Mouse (Mus musculus) urinary bladder, postnatal 36 days (tissue): Measurements from ENCODE around the gene Serpina9.
"Not testable (repeated sequence)": the region's sequence is repeated elsewhere in the genome, so short reads cannot be mapped to it uniquely, and the experiment has no call there.

Experiments
- DNase-seq, 2 experiments: peaks; one replicate each; pipeline ENCODE4 v3.0.0; 2022; ENCODE audit warnings: low spot score in 2 of 2, mixed read lengths in 1 of 2

The Serpina9 gene

DNA sequence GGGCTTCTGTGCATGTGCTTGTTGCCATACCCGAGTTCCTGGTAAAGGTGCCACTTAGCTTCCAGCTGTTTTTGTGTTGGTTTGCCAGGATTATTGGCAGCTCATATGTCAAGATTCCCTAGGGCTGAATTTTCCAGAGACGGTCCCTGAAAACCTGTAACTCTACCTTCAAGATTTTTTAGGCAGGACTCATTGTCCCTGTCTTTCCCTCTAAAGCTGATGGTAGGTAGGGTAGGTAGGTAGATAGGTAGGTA is 24.1 kb downstream of the Serpina9 start:
- DNase-seq, result no peak

- peak in 1 of 2 experiments; percentile 20 for DNase-seq
These were observed 24.6 kb downstream of the Serpina9 start for GRCm38 (mm10) chr12:103988754-103989513.

DNA sequence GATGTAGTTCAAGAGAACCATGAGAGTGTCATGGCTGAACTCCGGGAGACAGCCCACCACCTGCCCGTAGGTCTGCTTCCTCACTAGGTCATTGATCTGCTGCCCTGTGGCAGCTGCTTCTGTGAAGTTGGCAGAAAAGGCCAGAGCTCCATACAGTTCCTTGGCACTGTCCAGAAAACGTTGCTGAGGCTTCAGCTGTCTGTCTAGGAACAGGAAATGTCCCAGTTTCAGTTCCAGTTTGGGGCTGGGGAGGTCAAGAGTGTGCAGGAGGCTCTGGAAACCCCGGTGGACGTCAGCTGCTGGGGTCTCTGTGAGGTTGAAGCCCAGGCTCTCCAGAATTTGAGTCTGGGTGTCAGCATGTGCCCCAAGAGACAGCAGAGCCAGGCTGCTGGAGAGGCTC is 27.7 kb downstream of the Serpina9 start:
- DNase-seq, result no peak

DNA sequence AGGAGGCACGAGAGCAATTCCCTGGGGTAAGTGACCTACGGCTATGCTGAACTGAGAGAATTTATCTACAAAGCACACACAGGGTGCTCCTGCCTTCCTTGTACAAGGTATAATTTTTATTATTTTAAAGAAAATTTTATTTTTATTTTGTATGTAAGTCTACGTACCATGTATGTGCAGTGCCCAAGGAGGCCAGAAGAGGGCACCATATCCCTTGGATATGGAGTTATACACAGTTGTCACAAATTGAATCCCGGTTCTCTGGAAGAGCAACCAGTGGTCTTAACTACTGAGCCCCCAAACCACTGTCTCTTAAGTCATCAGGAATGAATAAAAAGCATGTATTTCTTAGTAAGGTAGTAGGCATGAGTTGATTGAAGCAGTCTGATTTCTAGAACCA is 28.6 kb downstream of the Serpina9 start:
- DNase-seq, result no peak

DNA sequence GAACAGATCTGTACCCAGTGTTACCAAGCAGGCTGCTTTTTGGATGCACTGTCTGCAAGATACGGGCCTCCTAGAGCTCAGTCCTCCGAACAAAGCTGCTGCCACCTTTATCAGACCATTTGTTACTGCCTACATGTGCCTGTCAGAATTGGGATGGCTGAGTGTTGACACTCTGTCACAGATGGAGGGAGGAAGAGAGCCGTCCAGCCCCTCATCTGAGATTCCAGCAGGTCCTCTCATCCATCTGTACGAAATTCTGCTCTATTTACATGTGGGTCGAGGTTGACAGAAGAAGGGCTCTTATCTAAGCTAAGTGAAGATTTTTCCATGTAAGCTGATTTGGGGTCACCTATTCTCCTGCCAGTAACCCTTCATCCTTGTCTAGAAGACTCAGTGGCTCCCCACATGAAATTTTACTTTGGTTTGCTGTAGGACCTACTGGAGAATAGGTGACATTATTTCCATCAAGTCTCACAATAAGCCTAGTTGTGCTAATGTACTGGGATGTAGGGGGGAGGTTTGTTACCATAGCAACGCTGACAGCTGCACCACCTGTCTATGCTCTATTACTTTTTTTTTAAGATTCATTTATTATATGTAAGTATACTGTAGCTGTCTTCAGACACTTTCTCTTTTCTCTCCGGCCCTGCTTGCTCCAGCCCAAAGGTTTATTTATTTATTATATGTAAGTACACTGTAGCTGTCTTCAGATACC is 31.8 kb downstream of the Serpina9 start:
- DNase-seq, result no peak

- no peak for DNase-seq
These were observed 35.3 kb downstream of the Serpina9 start for GRCm38 (mm10) chr12:103978294-103978693.

DNA sequence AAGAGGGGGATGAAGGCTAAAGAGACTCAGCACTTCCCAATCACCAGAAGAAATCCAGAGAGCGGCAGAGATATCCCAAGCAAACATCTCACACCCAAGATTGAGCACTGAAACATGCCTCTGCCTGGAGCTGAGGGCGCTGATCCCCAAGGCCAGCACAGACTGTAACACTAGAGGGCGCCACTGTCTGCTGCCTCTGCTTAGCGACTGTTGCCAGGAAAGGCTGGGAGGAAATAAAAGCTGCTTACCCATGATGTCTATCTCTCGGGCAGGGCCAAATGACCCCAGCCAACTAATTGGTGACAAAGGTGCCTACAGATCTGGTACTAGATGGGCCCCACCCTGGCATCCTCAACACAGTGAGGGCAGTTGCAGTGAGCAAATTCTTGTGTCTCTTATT is 35.7 kb downstream of the Serpina9 start:
- peak; percentile 20 to 62 for DNase-seq

GRCm38 (mm10) chr12:103977060-103977459 is 36.5 kb downstream of the Serpina9 start:
- no peak for DNase-seq

DNA sequence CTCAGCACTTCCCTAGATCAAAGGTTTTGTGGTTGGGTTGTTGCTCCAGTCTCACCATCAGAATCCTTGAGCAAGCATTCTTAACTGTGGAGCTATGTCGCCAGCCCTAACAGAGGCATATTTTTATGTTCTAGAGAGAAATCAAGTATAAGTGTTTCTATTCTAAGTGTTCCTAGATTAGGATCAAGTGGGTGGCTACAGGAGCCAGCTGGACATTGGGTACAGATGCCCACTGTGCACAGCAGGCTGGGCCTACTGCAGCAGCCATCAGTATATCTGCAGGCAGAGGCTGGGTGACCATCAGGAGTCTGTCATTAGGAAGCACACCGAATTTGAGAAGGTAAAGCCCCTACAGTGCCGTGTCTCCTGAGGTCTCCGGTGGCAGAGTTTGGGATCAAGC is 42.5 kb downstream of the Serpina9 start:
- no peak for DNase-seq

GRCm38 (mm10) chr12:103969577-103970116 is 43.9 kb downstream of the Serpina9 start:
- DNase-seq, result no peak

GRCm38 (mm10) chr12:103966761-103967160 is 46.8 kb downstream of the Serpina9 start:
- DNase-seq, result no peak

GRCm38 (mm10) chr12:103963288-103963687 is 50.3 kb downstream of the Serpina9 start:
- DNase-seq, result peak in 1 of 2 experiments; percentile 21

DNA sequence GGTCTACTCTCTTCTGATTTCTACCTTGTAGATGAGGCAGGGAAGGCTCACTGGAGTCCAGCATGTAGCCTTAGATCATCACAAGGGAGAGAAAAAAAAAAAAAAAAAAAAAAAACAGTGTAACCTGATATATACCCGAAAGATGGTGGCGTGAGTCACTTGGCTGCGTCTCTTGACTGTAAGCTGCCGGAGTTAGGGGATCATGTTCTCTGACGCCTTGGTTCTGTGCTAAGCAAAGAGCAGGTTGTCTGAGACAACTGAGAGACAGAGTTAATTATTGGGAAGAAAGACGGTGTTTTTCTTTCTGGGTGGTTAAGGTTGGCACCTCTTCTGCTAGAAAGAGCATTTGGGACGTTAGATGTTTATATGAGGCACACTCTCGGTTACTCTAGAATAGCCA is 50.7 kb downstream of the Serpina9 start:
- DNase-seq, result no peak

DNA sequence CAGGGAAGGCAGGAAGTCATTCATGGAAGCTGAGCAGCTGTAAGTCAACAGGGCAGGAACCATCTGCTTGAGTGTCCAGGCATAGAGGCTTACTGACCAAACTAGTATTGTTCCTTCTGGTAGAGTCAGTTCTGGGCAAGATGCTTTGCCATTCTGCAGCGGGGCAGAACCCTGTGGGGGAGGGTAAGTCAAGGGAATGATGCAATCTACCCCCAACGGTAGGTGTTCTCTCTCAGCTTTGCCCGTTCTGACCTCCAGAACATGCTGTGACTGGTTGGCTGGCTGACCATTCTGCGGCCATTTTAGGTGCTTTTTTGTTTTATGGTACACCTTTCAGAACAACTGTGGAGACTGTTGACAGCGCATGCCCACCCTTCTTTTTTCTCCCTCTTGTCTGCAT is 51.2 kb downstream of the Serpina9 start:
- DNase-seq, result no peak

DNA sequence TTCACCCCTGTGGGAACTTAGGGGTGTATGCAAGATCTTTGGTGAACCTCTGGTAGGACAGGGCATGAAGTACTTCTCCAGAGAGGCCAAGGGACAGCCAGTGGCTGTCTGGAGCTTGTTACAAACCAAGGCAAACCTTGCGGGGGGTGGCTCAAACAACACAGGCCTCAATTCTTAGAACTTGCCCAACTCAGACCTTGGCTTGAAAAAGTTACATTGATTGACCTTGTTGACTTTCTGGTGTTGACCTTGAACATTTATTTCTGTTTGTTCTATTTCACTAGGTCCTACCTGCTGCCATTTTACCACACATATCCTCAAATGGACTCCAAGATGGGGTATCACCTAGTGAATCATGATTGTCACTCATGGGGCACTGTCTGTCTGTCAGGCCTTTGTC is 51.8 kb downstream of the Serpina9 start:
- no peak for DNase-seq

- no peak for DNase-seq
These were observed 54.8 kb downstream of the Serpina9 start, which contains the start of gene Serpina1e for GRCm38 (mm10) chr12:103958798-103959197. TSS of gene Serpina1e (minus strand) at chr12:103958975.

DNA sequence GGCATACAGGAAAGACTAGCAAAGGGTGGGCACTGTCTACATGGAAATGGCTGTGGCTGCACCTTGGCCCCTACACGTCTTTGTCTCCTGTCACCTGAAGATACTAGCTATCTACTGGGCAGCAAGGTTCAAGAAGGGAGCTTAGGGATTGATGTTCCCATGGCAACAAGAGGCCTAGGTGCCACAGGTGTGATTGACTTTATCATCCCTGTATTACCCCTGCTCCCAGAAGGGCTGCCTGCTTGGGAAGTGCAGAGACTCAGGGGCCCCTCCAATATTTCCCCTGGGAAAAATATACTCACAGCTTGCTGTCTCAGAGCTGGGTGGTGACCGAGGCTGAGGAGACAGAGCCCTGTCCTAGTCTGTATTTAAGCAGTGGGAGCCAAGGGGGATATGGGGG is 57.0 kb downstream of the Serpina9 start:
- DNase-seq, result not testable (repeated sequence)

DNA sequence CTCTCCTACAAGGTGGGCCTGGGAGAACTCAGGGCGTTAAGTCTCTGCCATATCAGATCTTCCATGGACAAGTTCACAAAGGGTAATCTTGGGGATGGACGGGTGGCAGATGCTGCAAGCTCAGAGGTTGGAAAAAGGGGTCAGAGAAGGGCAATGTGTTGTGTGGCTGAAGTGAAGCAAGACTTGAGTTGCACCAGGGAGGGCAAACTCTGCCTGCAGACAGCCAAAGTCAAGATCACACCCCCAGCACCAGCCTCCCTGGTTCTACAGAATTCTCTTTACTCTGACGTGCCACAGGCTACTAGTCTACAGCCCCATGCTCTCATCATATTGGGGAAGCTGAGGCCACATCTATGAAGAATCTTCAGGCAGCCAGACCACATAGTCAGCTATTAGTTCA is 60.6 kb downstream of the Serpina9 start:
- DNase-seq, result not testable (repeated sequence)

GRCm38 (mm10) chr12:103946243-103946642 is 67.3 kb downstream of the Serpina9 start:
- DNase-seq, result no peak
